Mouse (Mus musculus) hematopoietic stem cell, adult 5-6 weeks (primary cell): ENCODE results near the gene Pyy. TPM values are rescaled to one million over a fixed set of nuclear protein-coding genes. Genes with fewer than 3 reads are reported as not detected.

Source experiments
- ATAC-seq, 2 experiments: fragments of 125-278 bp in 1 of 2; replicated peaks in 1 of 2; 2 replicates each; pipeline ENCODE4 v1.8.0; 2016 to 2017; ENCODE audit warnings: inconsistent platforms in 2 of 2, mild to moderate bottlenecking in 2 of 2, moderate number of reproducible peaks in 2 of 2, low read depth in 1 of 2, moderate TSS enrichment in 1 of 2; ENCODE audit not compliant: low FRiP score in 2 of 2, poor library complexity in 2 of 2, severe bottlenecking in 2 of 2, insufficient read depth in 1 of 2, low TSS enrichment in 1 of 2
- total RNA-seq: library from RNA; stranded (forward); fragments of 172-1452, 232-1000 nt; gene quantifications from 2 replicates; pipeline ENCODE4 v1.2.3, GENCODE M21; 2017

Pyy gene
- not detected in 2 replicates for total RNA-seq

DNA sequence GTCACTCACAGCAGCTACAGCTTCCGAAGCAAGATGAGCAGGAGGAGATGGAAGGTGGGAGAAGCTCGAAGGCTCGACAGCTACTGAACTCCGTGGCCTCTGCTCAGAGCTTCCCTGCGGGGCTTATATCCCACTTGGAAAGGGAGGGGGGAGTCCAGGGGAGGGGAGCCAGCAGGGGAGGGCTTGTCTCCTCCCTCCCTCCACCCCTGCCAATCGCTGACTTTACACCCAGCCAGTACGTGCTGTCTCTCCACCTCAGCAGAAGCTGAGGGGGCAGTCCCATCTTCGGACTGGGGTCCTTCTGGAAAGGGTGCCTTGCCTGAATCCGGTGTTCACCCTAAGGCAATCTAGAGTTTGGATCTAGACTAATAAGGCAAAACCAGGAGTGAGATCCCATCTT is at the start of gene Pyy:
Gene Pyy, minus strand, starts transcription at position 101 of the 400 bp plus-strand sequence.
- no peak for ATAC-seq

DNA sequence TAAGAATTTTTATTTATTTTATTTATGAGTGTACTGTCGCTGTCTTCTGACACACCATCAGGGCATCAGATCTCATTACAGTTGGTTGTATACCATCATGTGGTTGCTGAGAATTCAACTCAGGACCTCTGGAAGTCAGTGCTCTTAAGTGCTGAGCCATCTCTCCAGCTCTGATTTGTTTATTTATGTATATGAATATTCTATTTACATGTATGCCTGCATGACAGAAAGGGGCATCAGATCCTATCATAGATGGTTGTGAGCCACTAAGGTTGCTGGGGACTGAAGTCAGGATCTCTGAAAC is 49.1 kb upstream of the Pyy start:
- no peak for ATAC-seq

DNA sequence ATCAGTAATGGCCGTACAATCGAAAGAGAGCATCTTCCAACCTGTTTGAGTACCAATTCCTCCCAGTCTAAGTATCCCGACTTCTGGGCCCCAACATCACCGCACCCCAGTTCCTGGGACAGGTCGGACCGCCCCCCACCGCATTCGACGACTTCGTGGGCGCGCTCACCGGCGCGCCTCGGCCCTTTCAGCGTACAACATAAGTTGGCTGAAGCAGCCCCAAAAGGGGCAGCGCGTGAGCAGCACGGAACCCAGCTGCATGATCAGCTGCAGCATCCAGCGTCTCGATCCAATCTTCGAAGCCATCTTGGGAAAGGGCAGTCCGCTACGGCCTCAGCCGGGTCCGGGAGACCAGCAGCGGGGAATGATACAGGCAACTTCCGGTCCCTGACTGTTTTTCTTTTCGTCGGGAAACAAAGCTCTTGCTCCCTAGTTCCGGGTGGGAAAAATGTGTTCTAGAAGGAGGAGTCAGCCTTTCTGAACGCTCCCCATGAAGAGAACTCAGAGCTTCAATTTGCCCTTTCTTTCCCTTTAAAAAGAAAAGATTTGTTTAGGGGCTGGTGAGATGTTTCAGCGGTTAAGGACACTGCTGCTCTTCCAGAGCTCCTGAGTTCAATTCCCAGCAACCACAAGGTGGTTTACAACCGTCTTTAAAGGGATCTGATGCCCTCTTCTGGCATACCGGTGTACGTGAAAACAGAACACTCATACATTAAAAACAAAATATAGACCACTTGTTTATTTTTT is 48.6 kb upstream of the Pyy start, which contains the start of gene Tmem101:
Gene Tmem101, minus strand, starts transcription at position 366 of the 747 bp plus-strand sequence.
- peak; percentile 68 to 87 for ATAC-seq

DNA sequence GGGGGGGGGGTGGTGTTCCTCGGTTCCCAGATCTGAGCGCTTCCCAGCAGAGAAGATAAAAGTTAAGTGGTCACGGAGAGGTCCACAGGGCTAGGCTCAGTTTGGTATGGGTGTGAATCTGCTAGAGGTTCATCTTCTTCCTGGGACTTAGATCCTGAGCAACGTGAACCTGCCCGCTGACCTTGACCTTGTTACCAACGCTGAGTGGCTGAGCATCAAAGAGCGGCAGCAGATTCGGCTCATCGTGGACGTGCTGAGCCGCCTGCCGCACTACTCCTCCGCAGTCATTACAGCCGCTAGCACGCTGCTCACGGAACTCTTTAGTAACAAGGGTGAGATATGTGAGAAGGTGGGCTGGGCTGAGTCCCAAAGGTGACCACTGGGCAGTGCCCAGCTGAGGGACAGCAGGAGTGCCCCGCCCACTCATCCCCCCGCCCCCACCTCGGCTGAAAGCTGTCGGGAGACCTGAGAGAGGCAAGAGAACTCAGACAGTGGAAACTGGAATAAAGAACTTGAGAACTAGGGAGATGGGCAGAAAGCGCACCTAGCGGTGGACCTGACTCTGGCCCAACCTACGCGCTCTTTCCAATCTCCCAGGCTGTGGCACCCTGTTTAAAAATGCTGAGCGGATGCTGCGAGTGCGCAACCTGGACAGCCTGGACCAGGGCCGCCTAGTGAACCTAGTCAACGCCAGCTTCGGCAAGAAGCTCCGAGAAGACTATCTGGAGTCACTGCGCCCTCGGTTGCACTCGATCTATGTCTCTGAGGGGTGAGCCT is 39.8 kb upstream of the Pyy start:
- ATAC-seq, result no peak

DNA sequence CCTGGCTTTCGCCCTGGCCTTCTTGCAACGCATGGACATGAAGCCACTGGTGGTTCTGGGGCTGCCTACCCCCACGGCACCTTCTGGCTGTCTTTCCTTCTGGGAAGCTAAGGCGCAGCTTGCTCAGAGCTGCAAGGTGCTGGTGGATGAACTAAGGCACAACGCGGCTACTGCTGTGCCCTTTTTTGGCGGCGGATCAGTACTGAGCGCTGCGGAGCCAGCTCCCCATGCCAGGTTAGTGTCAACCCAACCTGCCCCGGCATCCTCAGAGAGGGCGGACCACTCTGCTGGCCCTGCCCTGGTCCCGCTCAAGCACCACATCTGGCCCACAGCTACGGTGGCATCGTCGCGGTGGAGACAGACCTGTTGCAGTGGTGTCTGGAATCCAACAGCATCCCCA is 38.9 kb upstream of the Pyy start:
- ATAC-seq, result 0 out of 4 replicates have a peak, but pooled peaks of 1 of the 2 experiments have one; percentile 42

DNA sequence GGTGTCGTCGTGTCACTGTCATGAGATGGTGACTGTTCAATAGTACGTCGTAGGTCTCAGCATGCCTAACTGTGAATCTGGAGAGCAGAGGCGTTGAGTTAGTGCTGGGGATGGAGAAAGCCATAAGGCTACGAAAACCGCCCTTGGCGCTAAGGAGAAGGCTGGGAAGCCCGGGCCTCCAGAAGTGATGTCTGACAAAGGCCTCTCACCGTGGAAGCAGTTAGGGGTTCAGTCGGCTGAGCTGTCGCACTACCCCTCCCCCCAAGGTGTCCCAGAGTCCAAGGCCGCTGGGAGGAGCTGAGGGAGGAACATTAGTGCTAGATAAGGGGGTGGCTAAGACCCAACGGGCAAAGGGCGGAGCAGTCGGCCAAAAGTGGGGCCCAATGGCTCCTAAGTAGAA is 38.4 kb upstream of the Pyy start:
- no peak for ATAC-seq

DNA sequence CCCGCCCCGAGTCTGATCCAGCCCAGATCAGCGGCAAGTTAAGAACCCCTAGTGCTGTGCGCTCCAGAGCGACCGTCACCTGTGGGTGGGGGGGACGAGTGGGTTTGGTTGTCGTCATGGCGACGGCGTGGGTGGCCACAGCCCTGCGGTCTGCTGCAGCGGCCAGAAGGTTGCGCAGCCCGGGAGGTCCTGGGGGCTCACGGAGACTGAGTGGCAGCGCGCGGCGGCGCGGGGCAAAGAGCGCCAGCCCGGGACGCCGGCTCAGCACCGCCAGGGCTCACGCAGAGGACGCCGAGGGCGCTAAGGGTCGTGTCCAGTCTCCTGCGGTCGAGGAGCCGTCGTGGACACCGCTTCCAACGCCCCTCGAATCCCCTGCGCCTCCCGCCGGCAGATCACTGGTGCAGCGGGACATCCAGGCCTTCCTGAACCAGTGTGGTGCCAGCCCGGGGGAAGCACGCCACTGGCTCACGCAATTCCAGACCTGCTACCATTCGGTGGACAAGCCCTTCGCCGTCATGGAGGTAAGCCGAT is 37.9 kb upstream of the Pyy start, which contains the start of gene Nags:
Gene Nags, plus strand, starts transcription at position 43 of the 531 bp plus-strand sequence.
- ATAC-seq, result no peak

DNA sequence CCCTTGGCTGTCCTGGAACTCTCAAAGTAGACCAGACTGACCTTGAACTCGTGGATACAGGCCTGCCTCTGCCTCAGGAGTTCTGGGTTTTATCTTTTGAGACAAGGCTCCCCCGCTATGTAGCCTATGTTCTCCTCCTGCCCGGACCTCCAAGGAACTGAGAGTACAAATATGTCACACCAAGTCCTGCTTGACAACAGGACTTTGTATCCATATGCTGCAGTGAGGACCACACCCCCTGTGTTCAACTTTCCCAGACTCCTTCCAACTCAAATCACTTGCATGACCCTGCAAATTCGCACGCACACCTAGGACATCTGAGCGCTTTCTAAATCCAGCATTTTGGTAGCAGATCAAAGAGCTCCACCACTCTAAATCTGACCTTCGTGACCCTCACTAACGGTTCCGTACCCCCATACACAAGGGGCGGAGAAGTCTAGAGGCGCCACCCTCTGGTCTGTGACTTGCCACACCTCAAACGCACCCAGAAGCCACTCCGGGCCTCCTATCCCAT is 37.4 kb upstream of the Pyy start:
- ATAC-seq, result no peak

DNA sequence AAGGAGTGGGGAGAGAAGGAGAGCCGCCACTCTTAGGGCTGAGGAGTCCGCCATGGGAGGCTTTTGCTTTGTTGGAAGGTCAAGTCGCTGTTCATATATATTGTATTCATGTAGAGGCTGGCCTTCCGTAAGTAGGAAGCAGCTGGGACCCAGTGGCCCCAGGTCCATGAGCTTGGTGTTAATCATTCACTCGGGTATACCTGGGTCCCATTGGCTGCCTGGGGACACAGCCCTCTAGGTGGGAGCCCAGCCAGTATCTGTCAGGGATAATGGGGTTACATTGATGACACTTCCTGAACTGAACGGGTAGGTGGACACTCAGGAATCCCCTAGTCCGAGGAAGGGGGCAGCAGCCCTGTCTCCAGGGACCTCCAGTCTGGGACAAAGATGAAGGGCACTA is 34.7 kb upstream of the Pyy start:
- ATAC-seq, result no peak

DNA sequence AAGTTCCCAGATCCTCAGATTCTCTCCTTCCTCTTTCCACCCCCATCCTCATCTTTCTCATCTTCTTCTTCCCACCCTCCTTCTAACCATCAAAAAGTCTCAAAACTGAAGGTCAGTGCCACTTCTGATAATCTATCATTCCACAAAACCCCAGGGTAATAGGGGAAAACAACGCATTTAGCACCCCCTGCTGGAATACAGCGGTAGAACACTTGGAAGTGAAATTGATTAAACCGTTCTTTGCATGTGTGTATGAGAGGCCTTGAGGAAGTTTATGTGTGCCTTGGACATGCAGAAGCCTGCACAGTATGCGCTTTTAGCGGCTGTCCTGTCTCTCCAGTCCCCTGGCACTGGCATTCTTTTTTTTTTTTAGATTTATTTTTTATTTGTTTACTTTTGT is 32.9 kb upstream of the Pyy start:
- peak; percentile 25 to 27; a peak in 1 of 4 replicates for ATAC-seq

DNA sequence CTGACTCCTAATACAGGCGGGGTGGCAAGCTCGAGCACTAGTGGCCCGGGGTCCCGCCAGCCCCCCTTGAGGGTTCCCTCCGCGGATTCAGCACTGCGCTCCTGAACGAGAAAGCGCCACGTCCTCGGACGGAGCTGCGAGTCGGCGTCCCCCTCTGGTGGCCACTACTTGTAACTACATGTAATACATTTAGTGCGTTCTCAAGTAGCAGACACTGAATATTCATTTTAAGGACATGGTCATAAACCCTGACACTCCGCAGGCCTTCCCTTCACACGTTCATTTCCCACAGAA is 30.8 kb upstream of the Pyy start:
- ATAC-seq, result peak; percentile 80 to 90

DNA sequence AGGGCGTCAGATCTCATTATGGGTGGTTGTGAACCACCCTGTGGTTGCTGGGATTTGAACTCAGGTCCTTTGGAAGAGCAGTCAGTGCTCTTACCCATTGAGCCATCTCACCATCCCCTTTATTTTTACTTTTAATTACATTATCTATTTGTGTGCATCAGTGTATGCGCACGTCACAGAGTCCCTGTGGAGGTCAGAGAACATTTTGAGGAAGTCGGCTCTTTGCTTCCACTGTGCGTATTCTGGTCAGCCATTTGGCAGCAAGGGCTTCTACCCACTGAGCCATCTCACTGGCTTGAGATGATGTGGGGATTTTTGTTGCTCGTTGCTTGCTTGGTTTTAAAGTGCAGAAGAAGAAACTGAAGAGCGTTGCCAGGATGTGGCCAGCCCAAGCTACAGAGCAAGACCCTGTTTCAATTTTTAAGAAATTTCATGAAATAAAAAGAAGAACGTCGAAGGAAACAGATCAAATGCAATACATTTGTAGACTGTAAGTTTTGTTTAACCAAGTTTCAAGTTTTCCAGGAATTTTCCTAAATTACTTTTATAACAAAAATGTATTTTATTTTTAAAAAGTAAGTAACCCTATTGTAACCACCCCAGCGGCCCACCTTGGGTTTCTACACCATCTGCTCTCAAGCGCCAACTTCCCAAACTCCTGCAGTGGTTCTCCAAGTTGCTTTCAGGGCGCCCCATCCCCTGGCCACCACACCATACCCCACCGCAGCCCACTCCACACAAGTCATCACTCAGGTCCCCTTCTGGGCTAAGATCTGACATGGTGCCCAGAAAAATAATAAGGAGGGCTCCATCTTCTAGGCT is 30.2 kb upstream of the Pyy start:
- ATAC-seq, result peak in 1 of 2 experiments; percentile 61; a peak in 2 of 4 replicates

DNA sequence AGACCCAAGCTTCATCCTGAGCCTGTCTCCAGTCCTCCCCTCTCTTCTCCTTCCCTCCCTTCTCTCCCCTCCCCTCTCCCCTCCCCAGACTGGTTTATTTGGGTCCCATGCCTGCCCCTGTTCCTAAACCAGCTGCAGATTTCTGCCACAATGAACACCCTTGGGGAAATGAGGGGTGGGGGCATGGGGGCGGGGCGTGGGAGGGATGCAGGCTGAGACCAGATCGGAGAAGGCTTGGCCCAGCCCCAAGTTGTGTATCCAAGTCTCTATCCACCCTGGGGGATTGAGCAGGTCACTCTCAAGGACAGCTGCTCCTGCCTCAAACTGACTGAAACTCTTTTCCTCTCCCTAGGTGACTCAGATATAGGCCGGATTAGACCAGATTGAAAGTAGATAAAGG is 26.9 kb upstream of the Pyy start:
- ATAC-seq, result no peak

DNA sequence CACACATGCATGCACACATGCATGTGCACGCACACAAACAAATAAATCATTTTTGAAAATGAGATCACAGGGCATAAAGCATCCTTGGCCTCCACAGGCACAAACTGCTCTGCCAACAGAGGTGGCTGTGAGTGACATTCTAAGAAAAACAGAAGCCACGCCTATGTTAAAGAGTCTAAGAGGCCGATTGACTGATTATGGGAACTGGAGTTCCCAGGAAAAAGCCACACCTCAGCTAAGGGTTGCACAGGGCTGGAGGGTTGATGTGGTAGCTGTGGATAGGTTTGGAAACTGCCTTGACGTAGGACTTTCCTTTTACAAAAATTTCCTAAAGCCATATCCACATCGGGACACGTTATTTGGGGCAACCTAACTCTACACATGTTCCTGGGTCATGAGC is 9.8 kb upstream of the Pyy start:
- ATAC-seq, result no peak

DNA sequence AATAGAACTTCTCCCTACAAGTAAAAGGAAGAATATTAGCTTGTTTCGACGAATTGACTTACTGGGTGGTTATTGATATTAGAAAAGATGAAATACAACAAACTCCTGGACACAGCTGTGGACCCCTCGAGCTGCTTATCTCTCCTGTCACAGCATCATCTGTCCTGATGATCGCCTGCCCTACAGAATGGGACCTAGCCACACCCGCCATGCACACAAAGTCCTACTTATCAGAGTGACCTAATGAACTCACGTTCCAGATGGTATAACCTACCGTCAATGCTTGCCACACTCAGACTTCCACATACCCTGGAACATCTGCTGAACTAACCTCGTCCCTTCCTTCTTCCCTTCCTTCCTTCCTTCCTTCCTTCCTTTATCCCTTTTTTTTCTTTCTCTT is 8.6 kb upstream of the Pyy start:
- no peak for ATAC-seq

DNA sequence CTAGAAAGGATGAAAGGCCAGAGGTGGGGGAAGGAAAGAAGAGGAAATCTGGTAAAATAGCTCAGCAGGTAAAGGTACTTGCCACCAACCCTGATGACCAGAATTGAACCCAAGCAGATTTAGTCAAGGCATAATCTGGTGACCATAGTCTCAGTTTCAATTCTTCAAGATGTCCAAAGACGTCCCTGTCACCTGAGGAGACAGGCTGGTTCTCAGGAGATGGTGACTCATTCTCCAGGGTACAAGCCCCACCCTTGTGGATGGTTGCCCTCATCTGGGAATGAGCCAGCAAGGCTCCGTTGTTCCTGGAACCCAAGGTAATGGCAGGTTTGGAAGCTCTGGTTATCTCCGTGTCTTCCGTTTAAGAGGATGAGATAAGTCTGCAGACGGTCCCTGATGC is 3.9 kb upstream of the Pyy start:
- no peak for ATAC-seq

DNA sequence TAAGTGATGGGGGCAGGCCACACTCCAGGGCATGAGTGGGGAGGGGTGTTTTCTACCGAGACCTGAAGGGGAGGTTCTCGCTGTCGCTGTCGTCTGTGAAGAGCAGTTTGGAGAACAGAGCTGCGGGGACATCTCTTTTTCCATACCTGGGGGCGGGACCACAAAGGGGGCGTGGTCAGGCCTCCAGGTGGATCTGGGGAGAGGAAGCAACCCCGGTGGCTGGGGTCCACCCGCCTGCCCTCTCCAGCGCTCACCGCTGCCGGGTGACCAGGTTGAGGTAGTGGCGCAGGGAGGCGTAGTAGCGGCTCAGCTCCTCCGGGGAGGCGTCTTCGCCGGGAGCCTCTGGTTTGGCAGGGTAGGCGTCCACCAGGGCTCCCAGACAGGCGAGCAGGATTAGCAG is 721 bp downstream of the Pyy start:
- ATAC-seq, result no peak
